Mouse (Mus musculus) liver, embryonic 13.5 days (tissue): ENCODE data around the gene Wnt7b. TPM values are rescaled to one million over a fixed set of nuclear protein-coding genes. Genes with fewer than 3 reads are reported as not detected.

Experiments used
- ATAC-seq: fragments of 200-750 bp; cut with Nextera tagmentation; 2 replicates; pipeline ENCODE4 v1.8.0; 2017; ENCODE audit warnings: low read depth, mild to moderate bottlenecking, moderate number of reproducible peaks, moderate library complexity
- DNase-seq: peaks from one replicate; pipeline ENCODE4 v3.0.0; 2022
- H3K27ac ChIP-seq: fragments of 300-500 bp; sonication (generic); 2 replicates; pipeline ENCODE4 v1.5.1; 2015; ENCODE audit warnings: moderate library complexity, mild to moderate bottlenecking, inconsistent platforms
- H3K27me3 ChIP-seq: fragments of 300-500 bp; sonication (generic); 2 replicates; pipeline ENCODE4 v1.6.1; 2015; ENCODE audit warnings: mild to moderate bottlenecking, inconsistent platforms
- H3K36me3 ChIP-seq: fragments of 300-500 bp; sonication (generic); 2 replicates; pipeline ENCODE4 v1.6.1; 2015; ENCODE audit warnings: mild to moderate bottlenecking, inconsistent platforms
- H3K4me1 ChIP-seq: fragments of 300-500 bp; sonication (generic); replicated peaks from 2 replicates; pipeline ENCODE4 v1.6.1; 2015; ENCODE audit warnings: inconsistent platforms
- H3K4me2 ChIP-seq: fragments of 300-500 bp; sonication (generic); 2 replicates; pipeline ENCODE4 v1.6.1; 2015; ENCODE audit warnings: inconsistent platforms, mild to moderate bottlenecking, moderate library complexity
- H3K4me3 ChIP-seq: fragments of 300-500 bp; sonication (generic); replicated peaks from 2 replicates; pipeline ENCODE4 v1.5.1; 2015; ENCODE audit warnings: mild to moderate bottlenecking, inconsistent platforms
- H3K9ac ChIP-seq: fragments of 300-500 bp; sonication (generic); 2 replicates; pipeline ENCODE4 v1.6.1; 2015; ENCODE audit warnings: mild to moderate bottlenecking, inconsistent platforms
- H3K9me3 ChIP-seq: fragments of 300-500 bp; sonication (generic); replicated peaks from 2 replicates; pipeline ENCODE4 v1.6.1; 2016; ENCODE audit warnings: inconsistent platforms
- WGBS: fragments of 180-500 bp; shearing (Covaris S2); methylation state at CpG from one replicate; pipeline ENCODE4 v1.1.7; 2015; ENCODE audit not compliant: insufficient replicate concordance; 5-methylcytosine and 5-hydroxymethylcytosine counted together
- polyA plus RNA-seq: library from polyadenylated mRNA; unstranded; fragments of >200 nt; fragmentation: Nextera tagmentation; extraction: Ambion mirVana; gene quantifications from 2 replicates; pipeline ENCODE4 v1.2.1, GENCODE M21; 2015

Gene Wnt7b
- polyA plus RNA-seq, 1 experiment from 2014 or later, result 0.35 TPM

GRCm38 (mm10) chr15:85580483-85580882 lies 1.8 kb downstream of the Wnt7b start:
- Histone ChIP-seq H3K27ac (no peak overlapping the region), H3K4me1 (peaks cover 7% of the 10 kb centered on the region; the same call in 1 of the 2 replicates), H3K36me3 (no peaks in the 10 kb centered on the region), H3K9ac (no peak overlapping the region), H3K9me3 (no peaks in the 10 kb centered on the region), H3K4me3 (peak overlapping the region; percentile 46), H3K4me2 (peak overlapping the region; percentile 60), H3K27me3 (peaks cover 96% of the 10 kb centered on the region)
- no peak for DNase-seq
- ATAC-seq, result no peak
- WGBS, result under 1% methylated on average over 40 of the region's 47 CpGs

GRCm38 (mm10) chr15:85577583-85578460 lies 4.5 kb downstream of the Wnt7b start:
- H3K4me1 ChIP-seq, result peaks cover 7% of the 10 kb centered on the region; the same call in 1 of the 2 replicates
- 0 out of 2 replicates have a peak overlapping the region, but pooled peaks have one; percentile 0 for H3K4me3 ChIP-seq
- H3K4me2 ChIP-seq, result no peak overlapping the region
- H3K9ac ChIP-seq, result no peak overlapping the region
- ATAC-seq (no peak), DNase-seq (no peak)
- 2% methylated on average over 54 of the region's 54 CpGs for WGBS
- H3K36me3 ChIP-seq, result no peaks in the 10 kb centered on the region
- peaks cover 100% of the 10 kb centered on the region for H3K27me3 ChIP-seq
- no peak overlapping the region for H3K27ac ChIP-seq
- no peaks in the 10 kb centered on the region for H3K9me3 ChIP-seq

GRCm38 (mm10) chr15:85576511-85577440 lies 5.5 kb downstream of the Wnt7b start:
- Histone ChIP-seq H3K4me2 (no peak overlapping the region), H3K27me3 (peaks cover 94% of the 10 kb centered on the region), H3K27ac (no peak overlapping the region), H3K36me3 (no peaks in the 10 kb centered on the region), H3K4me3 (no peak overlapping the region), H3K9ac (no peak overlapping the region), H3K9me3 (no peaks in the 10 kb centered on the region), H3K4me1 (peaks cover 7% of the 10 kb centered on the region; the same call in 1 of the 2 replicates)
- WGBS, result 3% methylated on average over 61 of the region's 61 CpGs
- DNase-seq, result no peak
- no peak for ATAC-seq

- DNase-seq (no peak), ATAC-seq (no peak)
- WGBS, result 4% methylated on average over 20 of the region's 20 CpGs
- peaks cover 88% of the 10 kb centered on the region for H3K27me3 ChIP-seq
- H3K9me3 ChIP-seq, result no peaks in the 10 kb centered on the region
- H3K4me3 ChIP-seq, result no peak overlapping the region
- no peaks in the 10 kb centered on the region for H3K36me3 ChIP-seq
- no peak overlapping the region for H3K9ac ChIP-seq
- no peak overlapping the region for H3K4me2 ChIP-seq
- H3K4me1 ChIP-seq, result 0 out of 2 replicates have a peak, but pooled peaks cover 4% of the 10 kb centered on the region
- no peak overlapping the region for H3K27ac ChIP-seq
Observed at GRCm38 (mm10) chr15:85576110-85576509, 6.2 kb downstream of the Wnt7b start.

GRCm38 (mm10) chr15:85574558-85574957 lies 7.7 kb downstream of the Wnt7b start:
- DNase-seq (no peak), ATAC-seq (no peak)
- H3K27ac ChIP-seq, result no peak overlapping the region
- no peak overlapping the region for H3K9ac ChIP-seq
- H3K4me3 ChIP-seq, result no peak overlapping the region
- WGBS, result 53% methylated on average over 8 of the region's 8 CpGs
- H3K27me3 ChIP-seq, result peaks cover 72% of the 10 kb centered on the region
- no peaks in the 10 kb centered on the region for H3K36me3 ChIP-seq
- H3K4me2 ChIP-seq, result no peak overlapping the region
- no peaks in the 10 kb centered on the region for H3K9me3 ChIP-seq
- H3K4me1 ChIP-seq, result no peaks in the 10 kb centered on the region

- Histone ChIP-seq H3K4me3 (no peak overlapping the region), H3K9ac (no peak overlapping the region), H3K9me3 (no peaks in the 10 kb centered on the region), H3K4me1 (no peaks in the 10 kb centered on the region), H3K27ac (no peak overlapping the region), H3K27me3 (peaks cover 67% of the 10 kb centered on the region), H3K4me2 (no peak overlapping the region), H3K36me3 (no peaks in the 10 kb centered on the region)
- 46% methylated on average over 5 of the region's 5 CpGs for WGBS
- no peak for DNase-seq
- no peak for ATAC-seq
Observed at GRCm38 (mm10) chr15:85574086-85574485, 8.2 kb downstream of the Wnt7b start.

GRCm38 (mm10) chr15:85572619-85573254 lies 9.5 kb downstream of the Wnt7b start:
- 48% methylated on average over 8 of the region's 8 CpGs for WGBS
- Histone ChIP-seq H3K4me3 (no peak overlapping the region), H3K36me3 (no peaks in the 10 kb centered on the region), H3K9me3 (no peaks in the 10 kb centered on the region), H3K27ac (no peak overlapping the region), H3K9ac (no peak overlapping the region), H3K4me1 (no peaks in the 10 kb centered on the region), H3K27me3 (peaks cover 54% of the 10 kb centered on the region), H3K4me2 (no peak overlapping the region)
- ATAC-seq, result no peak
- DNase-seq, result no peak

GRCm38 (mm10) chr15:85569995-85570734 lies 12.1 kb downstream of the Wnt7b start:
- Histone ChIP-seq H3K9me3 (no peaks in the 10 kb centered on the region), H3K4me2 (no peak overlapping the region), H3K9ac (no peak overlapping the region), H3K27ac (no peak overlapping the region), H3K4me3 (no peak overlapping the region), H3K27me3 (peaks cover 28% of the 10 kb centered on the region), H3K4me1 (no peaks in the 10 kb centered on the region), H3K36me3 (no peaks in the 10 kb centered on the region)
- no peak for DNase-seq
- WGBS, result 40% methylated on average over 8 of the region's 8 CpGs
- ATAC-seq, result no peak

GRCm38 (mm10) chr15:85569167-85569797 lies 13.0 kb downstream of the Wnt7b start:
- no peak overlapping the region for H3K4me3 ChIP-seq
- 58% methylated on average over 2 of the region's 2 CpGs for WGBS
- no peaks in the 10 kb centered on the region for H3K9me3 ChIP-seq
- no peaks in the 10 kb centered on the region for H3K36me3 ChIP-seq
- H3K27ac ChIP-seq, result no peak overlapping the region
- no peak for DNase-seq
- H3K4me1 ChIP-seq, result no peaks in the 10 kb centered on the region
- H3K9ac ChIP-seq, result no peak overlapping the region
- H3K27me3 ChIP-seq, result peaks cover 19% of the 10 kb centered on the region
- H3K4me2 ChIP-seq, result no peak overlapping the region
- ATAC-seq, result no peak

GRCm38 (mm10) chr15:85568402-85568801 lies 13.9 kb downstream of the Wnt7b start:
- Histone ChIP-seq H3K4me2 (no peak overlapping the region), H3K4me1 (no peaks in the 10 kb centered on the region), H3K4me3 (no peak overlapping the region), H3K27me3 (peaks cover 10% of the 10 kb centered on the region), H3K36me3 (no peaks in the 10 kb centered on the region), H3K9me3 (no peaks in the 10 kb centered on the region), H3K27ac (no peak overlapping the region), H3K9ac (no peak overlapping the region)
- WGBS, result 54% methylated on average over 3 of the region's 3 CpGs
- DNase-seq, result no peak
- no peak for ATAC-seq
